Mouse (Mus musculus) heart, embryonic 15.5 days (tissue): ENCODE data around the gene Gm21541. TPM values are rescaled to one million over a fixed set of nuclear protein-coding genes. Genes with fewer than 3 reads are reported as not detected.
"Not testable (repeated sequence)": the region's sequence is repeated elsewhere in the genome, so short reads cannot be mapped to it uniquely, and the experiment has no call there.

Source experiments
- ATAC-seq: fragments of 200-750 bp; cut with Nextera tagmentation; replicated peaks from 2 replicates; pipeline ENCODE4 v1.8.0; 2017; ENCODE audit warnings: low read depth, moderate TSS enrichment; ENCODE audit not compliant: insufficient number of reproducible peaks, insufficient read depth, low FRiP score
- H3K27ac ChIP-seq: fragments of 300-500 bp; sonication (generic); 2 replicates; pipeline ENCODE4 v1.5.1; 2015; ENCODE audit warnings: mild to moderate bottlenecking, inconsistent platforms
- H3K27me3 ChIP-seq: fragments of 300-500 bp; sonication (generic); 2 replicates; pipeline ENCODE4 v1.6.1; 2015; ENCODE audit warnings: inconsistent platforms
- H3K36me3 ChIP-seq: fragments of 300-500 bp; sonication (generic); 2 replicates; pipeline ENCODE4 v1.6.1; 2015; ENCODE audit warnings: mild to moderate bottlenecking, inconsistent platforms
- H3K4me1 ChIP-seq: fragments of 300-500 bp; sonication (generic); replicated peaks from 2 replicates; pipeline ENCODE4 v1.6.1; 2015; ENCODE audit warnings: inconsistent platforms
- H3K4me2 ChIP-seq: fragments of 300-500 bp; sonication (generic); 2 replicates; pipeline ENCODE4 v1.6.1; 2015; ENCODE audit warnings: inconsistent platforms, mild to moderate bottlenecking, moderate library complexity
- H3K4me3 ChIP-seq: fragments of 300-500 bp; sonication (generic); 2 replicates; pipeline ENCODE4 v1.5.1; 2015; ENCODE audit warnings: mild to moderate bottlenecking, inconsistent platforms
- H3K9ac ChIP-seq: fragments of 300-500 bp; sonication (generic); 2 replicates; pipeline ENCODE4 v1.6.1; 2015; ENCODE audit warnings: mild to moderate bottlenecking, inconsistent platforms
- H3K9me3 ChIP-seq: fragments of 300-500 bp; sonication (generic); replicated peaks from 2 replicates; pipeline ENCODE4 v1.6.1; 2016; ENCODE audit warnings: inconsistent platforms
- WGBS: fragments of 180-500 bp; shearing (Covaris S2); methylation state at CpG from one replicate; pipeline ENCODE4 v1.1.7; 2015; ENCODE audit warnings: mixed read lengths; 5-methylcytosine and 5-hydroxymethylcytosine counted together
- polyA plus RNA-seq: library from polyadenylated mRNA; unstranded; fragments of >200 nt; fragmentation: Nextera tagmentation; extraction: Ambion mirVana; gene quantifications from 2 replicates; pipeline ENCODE4 v1.2.1, GENCODE M21; 2015

Gene Gm21541
- polyA plus RNA-seq = 11.5 and 20.4 TPM in 2 replicates

GRCm38 (mm10) chr4:41903310-41903709 is at the start of gene Gm21541:
TSS of gene Gm21541 (plus strand) at chr4:41903610.
- H3K4me2 ChIP-seq, H3K27ac ChIP-seq, H3K36me3 ChIP-seq, ATAC-seq, H3K9me3 ChIP-seq, H3K4me1 ChIP-seq, H3K4me3 ChIP-seq, H3K9ac ChIP-seq, H3K27me3 ChIP-seq: not testable (repeated sequence)
- no CpG with 5 or more reads among the region's 5 CpGs for WGBS

- not testable (repeated sequence) for H3K4me1 ChIP-seq, H3K36me3 ChIP-seq, H3K4me2 ChIP-seq, H3K9me3 ChIP-seq, H3K9ac ChIP-seq, H3K27me3 ChIP-seq, H3K4me3 ChIP-seq, H3K27ac ChIP-seq, ATAC-seq
- no CpG with 5 or more reads among the region's 8 CpGs for WGBS
These were observed 37.9 kb downstream of the Gm21541 start, which contains the start of gene Gm20878 for GRCm38 (mm10) chr4:41941272-41941671. TSS of gene Gm20878 (plus strand) at chr4:41941572.

Other genes starting within 250 kb of the Gm21541 start
- 2.0 and 3.9 TPM in 2 replicates for gene Cntfr, start 206.5 kb upstream of the Gm21541 start, polyA plus RNA-seq
- 130 and 164 TPM in 2 replicates for gene Il11ra1, start 203.6 kb upstream of the Gm21541 start, polyA plus RNA-seq
- 42.7 and 47.4 TPM in 2 replicates for gene Rpp25l, start 190.1 kb upstream of the Gm21541 start, polyA plus RNA-seq
- 122 and 125 TPM in 2 replicates for gene Dctn3, start 180.4 kb upstream of the Gm21541 start, polyA plus RNA-seq
- gene Arid3c, start 172.5 kb upstream of the Gm21541 start, polyA plus RNA-seq = not detected in 2 replicates
- gene Galt, start 148.4 kb upstream of the Gm21541 start, polyA plus RNA-seq = 54.8 and 59.2 TPM in 2 replicates
- gene Sigmar1, start 147.5 kb upstream of the Gm21541 start, polyA plus RNA-seq = 41.7 and 60.3 TPM in 2 replicates
- 40.2 and 47.1 TPM in 2 replicates for gene Ccl27a, start 129.4 kb upstream of the Gm21541 start, polyA plus RNA-seq
- 1.9 and 2.5 TPM in 2 replicates for gene Gm20878, start 38.0 kb downstream of the Gm21541 start, polyA plus RNA-seq
- gene Fam205a4, start 62.4 kb downstream of the Gm21541 start, polyA plus RNA-seq = 0.11 TPM in 1 of 2 replicates, not detected in the other
- gene Gm21093, start 131.1 kb downstream of the Gm21541 start, polyA plus RNA-seq = not detected in 2 replicates
- not detected in 2 replicates for gene Gm3893, start 187.6 kb downstream of the Gm21541 start, polyA plus RNA-seq
- gene Gm13304, start 211.2 kb downstream of the Gm21541 start, polyA plus RNA-seq = 6.0 TPM in 1 of 2 replicates, not detected in the other
- gene Gm13306, start 249.8 kb downstream of the Gm21541 start, polyA plus RNA-seq = 1.3 TPM in 1 of 2 replicates, not detected in the other